Mouse (Mus musculus) limb, embryonic 10.5 days (tissue): ENCODE data around the gene Yes1. TPM values are rescaled to one million over a fixed set of nuclear protein-coding genes. Genes with fewer than 3 reads are reported as not detected.
"Not testable (repeated sequence)": the region's sequence is repeated elsewhere in the genome, so short reads cannot be mapped to it uniquely, and the experiment has no call there.

ENCODE experiments used
- DNase-seq: peaks from one replicate; pipeline ENCODE4 v3.0.0-alpha.2; 2017; ENCODE audit warnings: low spot score
- H3K27ac ChIP-seq: fragments of 300-500 bp; sonication (generic); 2 replicates; pipeline ENCODE4 v1.5.1; 2016; ENCODE audit warnings: mild to moderate bottlenecking
- H3K27me3 ChIP-seq: fragments of 300-500 bp; sonication (generic); 2 replicates; pipeline ENCODE4 v1.6.1; 2016; ENCODE audit warnings: low read depth, mild to moderate bottlenecking; ENCODE audit not compliant: poor library complexity, severe bottlenecking
- H3K36me3 ChIP-seq: fragments of 300-500 bp; sonication (generic); 2 replicates; pipeline ENCODE4 v1.6.1; 2016; ENCODE audit warnings: mild to moderate bottlenecking, moderate library complexity
- H3K4me1 ChIP-seq: fragments of 300-500 bp; sonication (generic); 2 replicates; pipeline ENCODE4 v1.6.1; 2016
- H3K4me3 ChIP-seq: fragments of 300-500 bp; sonication (generic); 2 replicates; pipeline ENCODE4 v1.5.1; 2016; ENCODE audit warnings: mild to moderate bottlenecking, moderate library complexity
- H3K9me3 ChIP-seq: fragments of 300-500 bp; sonication (generic); replicated peaks from 2 replicates; pipeline ENCODE4 v1.6.1; 2016; ENCODE audit warnings: mild to moderate bottlenecking
- WGBS: fragments of 180-500 bp; shearing (Covaris S2); methylation state at CpG from one replicate; pipeline ENCODE4 v1.1.7; 2016; 5-methylcytosine and 5-hydroxymethylcytosine counted together
- polyA plus RNA-seq: library from polyadenylated mRNA; unstranded; fragments of >200 nt; fragmentation: Nextera tagmentation; extraction: Ambion mirVana; gene quantifications from 2 replicates; pipeline ENCODE4 v1.2.1, GENCODE M21; 2016

The Yes1 gene
- polyA plus RNA-seq, 1 experiment from 2014 or later: 35.7 TPM

DNA sequence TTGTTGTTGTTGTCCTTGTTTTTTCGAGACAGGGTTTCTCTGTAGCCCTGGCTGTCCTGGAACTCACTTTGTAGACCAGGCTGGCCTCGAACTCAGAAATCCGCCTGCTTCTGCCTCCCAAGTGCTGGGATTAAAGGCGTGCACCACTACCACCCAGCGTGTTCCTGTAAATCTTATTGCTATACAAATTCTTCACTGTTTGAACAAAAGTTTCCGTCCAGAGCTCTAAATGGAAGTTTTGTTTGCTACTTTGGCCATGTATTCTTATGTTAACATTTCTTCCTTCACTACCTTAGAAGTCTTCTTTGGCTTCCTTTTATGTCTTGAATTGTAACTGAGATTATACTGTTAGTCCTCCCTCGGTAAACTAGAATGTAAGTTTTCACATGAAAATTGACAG is 5.5 kb downstream of the Yes1 start:
- not testable (repeated sequence) for H3K27me3 ChIP-seq, H3K9me3 ChIP-seq, H3K4me1 ChIP-seq, DNase-seq, H3K27ac ChIP-seq, H3K4me3 ChIP-seq, H3K36me3 ChIP-seq
- WGBS: 93% methylated on average over 7 of the region's 7 CpGs

- no peak for DNase-seq
- Histone ChIP-seq H3K27me3 (no peaks in the 10 kb centered on the region), H3K36me3 (no peaks in the 10 kb centered on the region), H3K4me1 (no peaks in the 10 kb centered on the region), H3K9me3 (no peaks in the 10 kb centered on the region), H3K27ac (no peak overlapping the region), H3K4me3 (no peak overlapping the region)
- WGBS: 85% methylated on average over 1 of the region's 1 CpGs
Observed at GRCm38 (mm10) chr5:32617851-32618250, 6.9 kb downstream of the Yes1 start.

DNA sequence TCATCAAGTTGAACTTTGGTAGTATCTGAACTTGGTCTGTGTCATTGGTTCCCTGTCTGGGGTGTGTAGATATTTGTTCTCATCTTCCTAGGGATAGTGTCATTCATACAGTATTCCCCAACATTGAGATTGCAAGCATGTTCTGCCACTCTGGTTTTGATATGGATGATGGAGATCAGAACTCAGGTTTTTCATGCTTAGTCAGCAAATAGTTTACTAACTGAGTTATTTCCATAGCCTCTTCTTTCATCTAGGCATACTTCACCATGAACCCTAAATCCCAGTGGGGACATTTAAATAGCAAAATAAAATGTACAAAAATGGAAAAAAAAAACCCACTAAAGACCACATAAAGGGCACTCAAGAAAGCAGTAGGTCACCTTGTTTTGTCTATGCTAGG is 12.7 kb downstream of the Yes1 start:
- Histone ChIP-seq H3K27ac (no peak overlapping the region), H3K4me3 (no peak overlapping the region), H3K9me3 (no peaks in the 10 kb centered on the region), H3K4me1 (no peaks in the 10 kb centered on the region), H3K27me3 (no peaks in the 10 kb centered on the region), H3K36me3 (peaks cover 5% of the 10 kb centered on the region)
- no peak for DNase-seq

GRCm38 (mm10) chr5:32624777-32625176 is 13.8 kb downstream of the Yes1 start:
- 94% methylated on average over 2 of the region's 2 CpGs for whole genome bisulfite sequencing
- no peak for DNase-seq
- Histone ChIP-seq H3K27ac (no peak overlapping the region), H3K4me3 (no peak overlapping the region), H3K9me3 (no peaks in the 10 kb centered on the region), H3K27me3 (no peaks in the 10 kb centered on the region), H3K4me1 (no peaks in the 10 kb centered on the region), H3K36me3 (peaks cover 5% of the 10 kb centered on the region)

GRCm38 (mm10) chr5:32633185-32633584 is 22.2 kb downstream of the Yes1 start:
- Histone ChIP-seq H3K27ac (no peak overlapping the region), H3K27me3 (no peaks in the 10 kb centered on the region), H3K36me3 (peaks cover 15% of the 10 kb centered on the region), H3K4me1 (no peaks in the 10 kb centered on the region), H3K4me3 (no peak overlapping the region), H3K9me3 (no peaks in the 10 kb centered on the region)
- DNase-seq: no peak

- Histone ChIP-seq H3K9me3 (no peaks in the 10 kb centered on the region), H3K36me3 (peaks cover 66% of the 10 kb centered on the region), H3K4me3 (no peak overlapping the region), H3K27me3 (no peaks in the 10 kb centered on the region), H3K4me1 (no peaks in the 10 kb centered on the region), H3K27ac (no peak overlapping the region)
- WGBS: 54% methylated on average over 1 of the region's 1 CpGs
- DNase-seq: no peak
Observed at GRCm38 (mm10) chr5:32657386-32657785, 46.4 kb downstream of the Yes1 start.

DNA sequence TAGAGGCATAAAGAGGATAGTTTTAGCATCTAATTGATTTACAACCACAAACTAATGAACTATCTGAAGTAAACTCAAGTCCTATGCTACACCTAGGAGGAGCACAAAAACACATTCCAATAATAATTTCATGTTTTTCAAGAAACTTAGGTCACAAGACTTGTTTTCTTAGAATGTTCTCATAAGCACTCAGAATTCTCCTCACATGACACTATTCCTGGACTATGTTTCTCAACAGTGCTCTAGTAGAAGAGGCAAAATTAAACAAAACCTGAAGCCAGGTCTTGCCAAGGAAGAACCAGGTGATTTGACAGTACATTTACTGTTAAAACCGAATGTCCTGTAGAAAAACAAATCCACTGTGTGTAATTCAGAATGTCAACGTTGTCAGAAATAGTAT is 71.5 kb downstream of the Yes1 start:
- Histone ChIP-seq H3K4me1 (no peaks in the 10 kb centered on the region), H3K27ac (no peak overlapping the region), H3K9me3 (no peaks in the 10 kb centered on the region), H3K36me3 (peaks cover 30% of the 10 kb centered on the region), H3K27me3 (no peaks in the 10 kb centered on the region), H3K4me3 (no peak overlapping the region)
- DNase-seq: no peak
- WGBS: 79% methylated on average over 2 of the region's 2 CpGs

GRCm38 (mm10) chr5:32693411-32693810 is 82.4 kb downstream of the Yes1 start:
- H3K4me3 ChIP-seq: no peak overlapping the region
- H3K27me3 ChIP-seq: no peaks in the 10 kb centered on the region
- WGBS: 66% methylated on average over 2 of the region's 2 CpGs
- no peak overlapping the region for H3K27ac ChIP-seq
- H3K4me1 ChIP-seq: no peaks in the 10 kb centered on the region
- no peak for DNase-seq
- peaks cover 3% of the 10 kb centered on the region; the same call in 1 of the 2 replicates for H3K36me3 ChIP-seq
- no peaks in the 10 kb centered on the region for H3K9me3 ChIP-seq

DNA sequence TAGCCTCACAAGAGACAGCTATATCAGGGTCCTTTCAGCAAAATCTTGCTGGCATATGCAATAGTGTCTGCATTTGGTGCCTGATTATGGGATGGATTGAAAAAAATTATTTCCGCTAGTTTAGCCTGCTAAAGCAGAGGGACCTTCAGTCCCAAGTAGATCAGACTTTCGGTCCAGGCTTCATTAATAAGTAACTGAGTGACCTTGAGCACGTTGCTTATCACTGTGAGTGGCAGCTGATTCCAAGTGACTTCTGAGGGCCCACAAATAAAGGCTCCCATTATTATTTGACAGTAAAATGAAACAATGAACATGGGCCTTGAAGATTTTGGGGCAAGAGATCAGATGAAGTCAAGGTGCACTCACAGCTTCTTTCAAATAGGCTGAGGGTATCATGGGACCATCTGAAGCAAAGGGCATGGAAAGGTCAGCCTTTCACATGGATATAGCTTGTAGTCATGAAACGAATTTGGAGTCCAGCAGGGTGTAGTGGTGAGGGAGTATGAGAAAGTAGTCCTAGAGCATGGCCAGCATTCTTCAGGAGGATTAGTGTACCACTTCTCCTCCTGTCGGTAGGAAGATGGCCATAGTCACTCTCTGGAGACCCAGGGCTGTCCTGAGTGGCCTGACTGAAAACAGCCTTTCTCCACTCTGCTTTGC is 86.4 kb downstream of the Yes1 start:
- Histone ChIP-seq H3K36me3 (no peaks in the 10 kb centered on the region), H3K9me3 (no peaks in the 10 kb centered on the region), H3K27me3 (no peaks in the 10 kb centered on the region), H3K27ac (no peak overlapping the region), H3K4me1 (no peaks in the 10 kb centered on the region), H3K4me3 (no peak overlapping the region)
- 79% methylated on average over 5 of the region's 5 CpGs for WGBS
- no peak for DNase-seq

GRCm38 (mm10) chr5:32706226-32706780 is 95.3 kb downstream of the Yes1 start:
- H3K4me1 ChIP-seq: no peaks in the 10 kb centered on the region
- H3K36me3 ChIP-seq: no peaks in the 10 kb centered on the region
- WGBS: 84% methylated on average over 2 of the region's 2 CpGs
- no peak overlapping the region for H3K4me3 ChIP-seq
- H3K27me3 ChIP-seq: no peaks in the 10 kb centered on the region
- no peak for DNase-seq
- H3K9me3 ChIP-seq: no peaks in the 10 kb centered on the region
- no peak overlapping the region for H3K27ac ChIP-seq

DNA sequence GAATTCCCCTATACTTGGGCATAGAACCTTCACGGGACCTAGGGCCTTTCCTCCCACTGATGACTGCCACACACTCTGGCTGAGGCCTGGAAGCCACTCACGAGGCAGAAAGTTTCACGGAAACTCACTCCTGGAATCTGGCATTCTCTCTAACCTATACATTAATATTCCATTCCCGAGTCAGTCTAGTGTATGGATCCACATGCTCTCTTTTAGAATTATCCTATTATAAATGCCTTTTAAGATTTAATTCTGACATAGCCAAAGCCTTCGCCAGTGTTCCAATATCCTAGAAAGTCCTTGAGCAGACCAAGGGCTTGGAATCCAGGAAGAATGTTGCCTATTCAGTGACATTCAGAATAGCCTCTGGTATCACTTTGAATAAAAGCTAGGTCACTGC is 100.5 kb downstream of the Yes1 start:
- Histone ChIP-seq H3K36me3 (no peaks in the 10 kb centered on the region), H3K9me3 (no peaks in the 10 kb centered on the region), H3K4me3 (no peak overlapping the region), H3K4me1 (peaks cover 4% of the 10 kb centered on the region; the same call in 1 of the 2 replicates), H3K27ac (no peak overlapping the region), H3K27me3 (no peaks in the 10 kb centered on the region)
- WGBS: 78% methylated on average over 5 of the region's 5 CpGs
- DNase-seq: no peak

- no peak for DNase-seq
- 75% methylated on average over 4 of the region's 4 CpGs for WGBS
- Histone ChIP-seq H3K4me1 (peaks cover 4% of the 10 kb centered on the region; the same call in 1 of the 2 replicates), H3K9me3 (no peaks in the 10 kb centered on the region), H3K36me3 (no peaks in the 10 kb centered on the region), H3K4me3 (peak overlapping the region; percentile 66; the same call in 1 of the 2 replicates), H3K27ac (no peak overlapping the region), H3K27me3 (no peaks in the 10 kb centered on the region)
Observed at GRCm38 (mm10) chr5:32712221-32713041, 101.5 kb downstream of the Yes1 start.

GRCm38 (mm10) chr5:32713042-32713702 is 102.2 kb downstream of the Yes1 start:
- peak; percentile 56 for DNase-seq
- Histone ChIP-seq H3K9me3 (no peaks in the 10 kb centered on the region), H3K4me3 (peak overlapping the region; percentile 66), H3K4me1 (peaks cover 4% of the 10 kb centered on the region; the same call in 1 of the 2 replicates), H3K36me3 (no peaks in the 10 kb centered on the region), H3K27me3 (no peaks in the 10 kb centered on the region), H3K27ac (peak overlapping the region; percentile 83)
- WGBS: 29% methylated on average over 2 of the region's 2 CpGs
